Mouse (Mus musculus) liver, adult 2 months (tissue): ENCODE measurements around the gene Smg6. TPM values are rescaled to one million over a fixed set of nuclear protein-coding genes. Genes with fewer than 3 reads are reported as not detected.

Experiments used
- DNase-seq: peaks from one replicate; pipeline ENCODE4 v3.0.0-alpha.2; 2011; ENCODE audit warnings: low read depth, low spot score; ENCODE audit errors: extremely low read depth
- H3K27ac ChIP-seq: fragments of 200-500 bp; replicated peaks from 2 replicates; pipeline ENCODE4 v1.5.1; 2012; ENCODE audit warnings: low read depth, mild to moderate bottlenecking, control low read depth, inconsistent platforms, low read length; ENCODE audit not compliant: insufficient read depth
- H3K27me3 ChIP-seq: fragments of 200-500 bp; 2 replicates; pipeline ENCODE4 v1.6.1; 2012; ENCODE audit warnings: mild to moderate bottlenecking, moderate library complexity, low read length, inconsistent platforms; ENCODE audit not compliant: control insufficient read depth, insufficient read depth
- H3K36me3 ChIP-seq: fragments of 200-500 bp; 2 replicates; pipeline ENCODE4 v1.6.1; 2012; ENCODE audit warnings: low read length, inconsistent platforms; ENCODE audit not compliant: control insufficient read depth, insufficient read depth
- H3K4me1 ChIP-seq: fragments of 200-500 bp; 2 replicates; pipeline ENCODE4 v1.6.1; 2011; ENCODE audit warnings: low read length; ENCODE audit not compliant: control insufficient read depth, insufficient read depth
- H3K4me3 ChIP-seq: fragments of 200-500 bp; 2 replicates; pipeline ENCODE4 v1.5.1; 2011; ENCODE audit warnings: low read depth, mild to moderate bottlenecking, control low read depth, low read length, moderate library complexity; ENCODE audit not compliant: insufficient read depth
- H3K79me2 ChIP-seq: fragments of 200-500 bp; 2 replicates; pipeline ENCODE4 v1.6.1; 2012; ENCODE audit warnings: inconsistent platforms, mild to moderate bottlenecking, low read length, moderate library complexity; ENCODE audit not compliant: control insufficient read depth, insufficient read depth
- H3K9ac ChIP-seq: fragments of 200-500 bp; 2 replicates; pipeline ENCODE4 v1.6.1; 2012; ENCODE audit warnings: low read depth, mild to moderate bottlenecking, control low read depth, inconsistent platforms, low read length
- CTCF ChIP-seq: fragments of 200-500 bp; IDR thresholded peaks from 2 replicates; pipeline ENCODE4 v1.5.1; 2011; ENCODE audit warnings: low read depth, low read length, control low read depth
- POLR2A ChIP-seq: fragments of 200-500 bp; IDR thresholded peaks from 2 replicates; pipeline ENCODE4 v1.6.1; 2011; ENCODE audit warnings: low read length, control low read depth; ENCODE audit not compliant: insufficient read depth; ENCODE audit errors: extremely low read depth
- WGBS: fragments of 180-500 bp; shearing (Covaris S2); methylation state at CpG from one replicate; pipeline ENCODE4 v1.1.7; 2018; 5-methylcytosine and 5-hydroxymethylcytosine counted together
- polyA plus RNA-seq: library from polyadenylated mRNA; depleted of rRNA; stranded (reverse); fragments of >200 nt; gene quantifications from 2 replicates; pipeline ENCODE4 v1.2.3, GENCODE M21; 2012
- total RNA-seq: library from RNA; depleted of rRNA; stranded (reverse); fragments of >200 nt; gene quantifications from 2 replicates; pipeline ENCODE4 v1.2.3, GENCODE M21; 2014

The Smg6 gene
- total and polyA plus RNA-seq, 2 experiments, result 12.8 to 16.6 TPM

DNA sequence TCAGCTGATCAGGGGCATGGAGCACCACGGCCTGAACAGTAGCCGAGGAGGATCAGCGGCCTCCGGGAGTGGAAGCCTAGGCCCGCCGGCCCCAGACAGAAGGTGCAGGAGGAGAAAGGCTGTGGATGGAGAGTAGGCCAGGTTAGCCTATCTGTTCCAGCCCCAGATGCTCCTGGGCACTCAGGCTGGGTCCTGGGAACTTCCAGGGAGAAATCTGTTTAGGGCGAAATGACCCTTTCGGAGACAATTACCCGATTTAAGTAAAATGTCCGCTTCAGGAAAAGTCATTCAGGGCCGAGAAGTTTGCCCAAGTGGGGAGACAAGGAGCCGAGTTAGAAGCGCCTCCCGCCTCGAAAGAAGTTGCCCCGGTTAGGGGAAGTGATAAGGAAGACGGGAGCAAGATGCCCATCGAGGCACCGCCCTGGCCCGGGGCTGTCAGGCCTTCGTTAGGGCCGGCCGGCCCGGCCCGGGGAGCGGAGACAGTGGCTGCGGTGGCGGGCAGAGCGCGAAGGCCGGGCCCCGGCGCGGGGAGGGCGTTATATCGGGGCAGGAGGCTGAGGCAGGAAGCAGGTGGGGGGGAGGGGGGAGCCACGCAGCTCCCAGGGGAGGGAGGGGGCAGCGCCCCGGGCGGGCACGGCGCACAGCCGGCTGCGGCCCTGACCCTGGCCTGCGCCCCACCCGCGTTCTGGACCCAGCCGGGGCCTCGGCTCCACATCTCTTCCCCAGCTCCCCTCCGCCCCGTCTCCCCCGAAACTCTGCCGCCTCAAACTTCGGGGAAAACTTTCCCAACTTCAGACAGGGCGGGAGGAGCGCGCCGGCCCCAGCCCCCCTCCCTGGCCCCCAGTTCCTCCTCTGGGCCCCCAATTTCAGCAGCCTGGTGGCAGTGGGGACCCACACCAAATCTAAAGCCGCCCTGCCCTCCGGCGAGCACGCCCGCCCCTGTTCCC lies 242.3 kb downstream of the Smg6 start:
- Histone ChIP-seq H3K27me3 (peaks cover 20% of the 10 kb centered on the region; the same call in 1 of the 2 replicates), H3K4me1 (peaks cover 11% of the 10 kb centered on the region; the same call in 1 of the 2 replicates)

DNA sequence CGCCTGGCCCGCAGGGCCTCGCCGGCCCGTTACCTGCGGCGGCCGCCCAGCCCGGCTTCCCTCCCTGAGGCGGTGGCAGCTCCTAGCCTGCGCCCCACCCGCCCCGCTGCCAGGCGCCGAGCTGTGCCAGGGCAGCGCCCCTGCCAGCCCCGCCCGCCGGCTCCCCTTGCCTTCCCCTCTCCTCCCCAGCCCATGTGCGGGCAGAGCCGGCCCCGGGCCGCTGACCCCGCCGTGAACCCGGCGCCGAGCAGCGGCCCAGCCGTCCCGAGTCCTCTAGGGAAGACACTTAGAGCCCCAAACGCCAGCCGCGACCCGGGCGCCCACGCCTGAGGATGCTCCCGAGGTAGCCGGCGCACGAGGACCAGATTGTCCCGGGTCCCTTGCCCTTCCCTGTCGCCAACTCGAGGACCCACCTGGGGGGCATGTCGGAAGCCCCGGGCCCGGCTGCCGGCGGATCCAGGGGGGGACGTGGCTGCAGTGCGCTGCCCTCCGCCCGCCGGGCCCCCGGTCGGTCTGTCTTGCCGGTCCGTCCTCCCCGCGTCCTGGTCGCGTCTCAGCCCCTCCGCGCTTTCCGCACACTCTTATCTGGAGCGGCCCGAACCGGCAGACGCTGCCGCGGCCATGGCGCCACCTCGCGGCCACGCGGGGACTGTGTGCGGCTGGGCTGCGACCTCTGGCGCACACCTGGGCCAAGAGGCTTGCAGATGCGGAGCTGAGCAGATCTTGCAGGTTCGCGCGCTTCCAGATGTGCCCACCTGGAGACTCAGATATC lies 243.2 kb downstream of the Smg6 start:
- DNase-seq, result peak; percentile 31
- under 1% methylated on average over 83 of the region's 83 CpGs for WGBS
- Histone ChIP-seq H3K4me1 (peaks cover 7% of the 10 kb centered on the region; the same call in 1 of the 2 replicates), H3K4me3 (peak overlapping the region; percentile 65), H3K9ac (peak overlapping the region; percentile 78), H3K79me2 (no peaks in the 10 kb centered on the region), H3K36me3 (no peaks in the 10 kb centered on the region), H3K27me3 (peaks cover 21% of the 10 kb centered on the region; the same call in 1 of the 2 replicates), H3K27ac (peak overlapping the region; percentile 53)
- TF ChIP-seq CTCF (peak; percentile 91), POLR2A (no peak)

More for the DNA sequence above, 242.3 kb downstream of the Smg6 start:
- peak overlapping the region; percentile 20; the same call in 1 of the 2 replicates for H3K27ac ChIP-seq
- TF ChIP-seq CTCF (no peak), POLR2A (0 out of 2 replicates have a peak, but pooled peaks have one; percentile 18)
- no peaks in the 10 kb centered on the region for H3K36me3 ChIP-seq
- H3K4me3 ChIP-seq, result peak overlapping the region; percentile 65
- H3K9ac ChIP-seq, result peak overlapping the region; percentile 78
- WGBS, result 19% methylated on average over 50 of the region's 63 CpGs
- no peaks in the 10 kb centered on the region for H3K79me2 ChIP-seq
- no peak for DNase-seq

- no peaks in the 10 kb centered on the region for H3K36me3 ChIP-seq
- TF ChIP-seq POLR2A, result no peak
- no peak for TF ChIP-seq CTCF
- H3K79me2 ChIP-seq, result no peaks in the 10 kb centered on the region
- peaks cover 7% of the 10 kb centered on the region; the same call in 1 of the 2 replicates for H3K4me1 ChIP-seq
- peaks cover 21% of the 10 kb centered on the region; the same call in 1 of the 2 replicates for H3K27me3 ChIP-seq
- peak within 1 kb of the TSS; percentile 78 for H3K9ac ChIP-seq
- H3K4me3 ChIP-seq, result peak within 1 kb of the TSS; percentile 65
- 9% methylated on average over 23 of the region's 23 CpGs for WGBS
- no peak for DNase-seq
- peak within 1 kb of the TSS; percentile 53 for H3K27ac ChIP-seq
These were observed 243.9 kb downstream of the Smg6 start, which contains the start of gene Hic1 for GRCm38 (mm10) chr11:75169405-75170080. Gene Hic1, minus strand, starts transcription at chr11:75169519.

GRCm38 (mm10) chr11:75170136-75170751 lies 244.6 kb downstream of the Smg6 start:
- no peaks in the 10 kb centered on the region for H3K79me2 ChIP-seq
- no peak overlapping the region for H3K9ac ChIP-seq
- peaks cover 7% of the 10 kb centered on the region; the same call in 1 of the 2 replicates for H3K4me1 ChIP-seq
- under 1% methylated on average over 38 of the region's 38 CpGs for WGBS
- no peak overlapping the region for H3K27ac ChIP-seq
- H3K27me3 ChIP-seq, result peaks cover 21% of the 10 kb centered on the region; the same call in 1 of the 2 replicates
- TF ChIP-seq CTCF (peak; percentile 83), POLR2A (no peak)
- H3K36me3 ChIP-seq, result no peaks in the 10 kb centered on the region
- H3K4me3 ChIP-seq, result peak overlapping the region; percentile 48; the same call in 1 of the 2 replicates
- DNase-seq, result peak; percentile 65
